Mouse (Mus musculus) midbrain, embryonic 11.5 days (tissue): ENCODE results near the gene Mtmr3. TPM values are rescaled to one million over a fixed set of nuclear protein-coding genes. Genes with fewer than 3 reads are reported as not detected.
"Not testable (repeated sequence)": the region's sequence is repeated elsewhere in the genome, so short reads cannot be mapped to it uniquely, and the experiment has no call there.

Source experiments
- ATAC-seq: fragments of 200-750 bp; cut with Nextera tagmentation; 2 replicates; pipeline ENCODE4 v1.8.0; 2017; ENCODE audit warnings: moderate TSS enrichment, moderate library complexity; ENCODE audit not compliant: low FRiP score
- DNase-seq: peaks from one replicate; pipeline ENCODE4 v3.0.0; 2015; ENCODE audit warnings: low spot score; ENCODE audit errors: missing footprints
- H3K27ac ChIP-seq: fragments of 300-500 bp; sonication (generic); 2 replicates; pipeline ENCODE4 v1.5.1; 2014; ENCODE audit warnings: low read depth, low read length
- H3K27me3 ChIP-seq: fragments of 300-500 bp; sonication (generic); 2 replicates; pipeline ENCODE4 v1.6.1; 2014; ENCODE audit warnings: mild to moderate bottlenecking, low read length, moderate library complexity, mixed read lengths; ENCODE audit not compliant: control insufficient read depth, insufficient read depth
- H3K36me3 ChIP-seq: fragments of 300-500 bp; sonication (generic); 2 replicates; pipeline ENCODE4 v1.6.1; 2014; ENCODE audit warnings: mild to moderate bottlenecking, low read length, moderate library complexity, mixed read lengths; ENCODE audit not compliant: control insufficient read depth, insufficient read depth
- H3K4me1 ChIP-seq: fragments of 300-500 bp; sonication (generic); 2 replicates; pipeline ENCODE4 v1.6.1; 2014; ENCODE audit warnings: low read length; ENCODE audit not compliant: control insufficient read depth, insufficient read depth
- H3K4me2 ChIP-seq: fragments of 300-500 bp; sonication (generic); 2 replicates; pipeline ENCODE4 v1.6.1; 2014; ENCODE audit warnings: mild to moderate bottlenecking, moderate library complexity
- H3K4me3 ChIP-seq: fragments of 300-500 bp; sonication (generic); 2 replicates; pipeline ENCODE4 v1.5.1; 2014; ENCODE audit warnings: low read depth, low read length
- H3K9ac ChIP-seq: fragments of 300-500 bp; sonication (generic); 2 replicates; pipeline ENCODE4 v1.6.1; 2014; ENCODE audit warnings: low read length
- H3K9me3 ChIP-seq: fragments of 300-500 bp; sonication (generic); 2 replicates; pipeline ENCODE4 v1.6.1; 2016; ENCODE audit warnings: low read length; ENCODE audit not compliant: control insufficient read depth
- WGBS: fragments of 180-500 bp; shearing (Covaris S2); extraction: QIAGEN DNeasy Blood & Tissue Kit; methylation state at CpG from one replicate; pipeline ENCODE4 v1.1.7; 2014; 5-methylcytosine and 5-hydroxymethylcytosine counted together
- polyA plus RNA-seq: library from polyadenylated mRNA; unstranded; fragments of >200 nt; fragmentation: Nextera tagmentation; extraction: Ambion mirVana; gene quantifications from 2 replicates; pipeline ENCODE4 v1.2.1, GENCODE M21; 2014

Mtmr3 gene
- polyA plus RNA-seq, 1 experiment from 2014 or later, result 28.6 TPM

- no peaks in the 10 kb centered on the region for H3K9me3 ChIP-seq
- DNase-seq, result no peak
- no peak overlapping the region for H3K4me3 ChIP-seq
Observed at GRCm38 (mm10) chr11:4591811-4592210, 2.9 kb downstream of the Mtmr3 start.

DNA sequence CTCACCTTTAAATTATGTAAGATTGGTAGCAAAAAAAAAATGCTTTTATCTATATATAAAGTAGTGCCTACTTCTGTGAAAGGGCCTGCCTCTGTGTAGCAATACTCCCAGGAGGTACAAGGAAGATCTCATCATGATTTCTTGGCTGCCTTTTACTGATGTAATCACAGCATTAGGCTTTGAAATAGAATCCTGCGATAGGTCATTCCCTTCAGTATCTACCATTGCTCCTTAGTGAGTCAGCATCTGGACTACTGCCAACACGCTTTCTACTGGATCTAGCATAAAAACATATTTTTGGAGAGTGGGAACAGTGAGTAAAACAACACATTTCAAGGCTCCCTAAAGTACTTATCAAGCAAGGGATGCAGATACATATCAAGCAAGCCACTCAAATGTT is 16.0 kb downstream of the Mtmr3 start:
- Histone ChIP-seq H3K4me3 (no peak overlapping the region), H3K9ac (no peak overlapping the region), H3K36me3 (no peaks in the 10 kb centered on the region), H3K27ac (no peak overlapping the region), H3K9me3 (no peaks in the 10 kb centered on the region), H3K4me2 (no peak overlapping the region), H3K4me1 (no peaks in the 10 kb centered on the region), H3K27me3 (no peaks in the 10 kb centered on the region)
- ATAC-seq, result no peak
- DNase-seq, result no peak
- WGBS, result 91% methylated on average over 2 of the region's 2 CpGs

More at GRCm38 (mm10) chr11:4591811-4592210, 2.9 kb downstream of the Mtmr3 start:
- WGBS, result 94% methylated on average over 4 of the region's 4 CpGs
- peaks cover 12% of the 10 kb centered on the region for H3K4me1 ChIP-seq
- no peak overlapping the region for H3K9ac ChIP-seq
- H3K4me2 ChIP-seq, result no peak overlapping the region
- H3K27ac ChIP-seq, result no peak overlapping the region
- no peaks in the 10 kb centered on the region for H3K27me3 ChIP-seq
- no peaks in the 10 kb centered on the region for H3K36me3 ChIP-seq
- ATAC-seq, result no peak

DNA sequence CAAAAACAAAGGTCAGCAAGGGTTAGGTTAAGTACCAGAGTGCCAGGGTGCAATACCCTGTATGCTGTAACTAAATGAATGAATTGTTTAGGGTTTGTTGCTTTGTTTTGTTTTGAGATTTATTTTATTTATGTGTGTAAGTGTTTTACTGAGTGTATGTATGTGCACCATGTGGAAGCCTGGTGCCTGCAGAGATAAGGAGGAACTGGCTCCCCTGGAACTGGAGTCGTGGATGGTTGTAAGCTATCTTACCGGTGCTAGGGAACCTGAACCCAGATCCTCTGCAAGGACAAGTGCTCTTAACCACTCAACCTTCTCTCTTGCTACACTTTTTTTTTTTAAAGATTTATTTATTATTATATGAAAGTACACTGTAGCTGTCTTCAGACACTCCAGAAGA is 17.6 kb downstream of the Mtmr3 start:
- Histone ChIP-seq H3K36me3 (no peaks in the 10 kb centered on the region), H3K4me1 (no peaks in the 10 kb centered on the region), H3K27ac (no peak overlapping the region), H3K9ac (no peak overlapping the region), H3K27me3 (no peaks in the 10 kb centered on the region), H3K4me3 (no peak overlapping the region), H3K9me3 (no peaks in the 10 kb centered on the region), H3K4me2 (no peak overlapping the region)
- 93% methylated on average over 2 of the region's 2 CpGs for WGBS
- ATAC-seq, result no peak
- no peak for DNase-seq

DNA sequence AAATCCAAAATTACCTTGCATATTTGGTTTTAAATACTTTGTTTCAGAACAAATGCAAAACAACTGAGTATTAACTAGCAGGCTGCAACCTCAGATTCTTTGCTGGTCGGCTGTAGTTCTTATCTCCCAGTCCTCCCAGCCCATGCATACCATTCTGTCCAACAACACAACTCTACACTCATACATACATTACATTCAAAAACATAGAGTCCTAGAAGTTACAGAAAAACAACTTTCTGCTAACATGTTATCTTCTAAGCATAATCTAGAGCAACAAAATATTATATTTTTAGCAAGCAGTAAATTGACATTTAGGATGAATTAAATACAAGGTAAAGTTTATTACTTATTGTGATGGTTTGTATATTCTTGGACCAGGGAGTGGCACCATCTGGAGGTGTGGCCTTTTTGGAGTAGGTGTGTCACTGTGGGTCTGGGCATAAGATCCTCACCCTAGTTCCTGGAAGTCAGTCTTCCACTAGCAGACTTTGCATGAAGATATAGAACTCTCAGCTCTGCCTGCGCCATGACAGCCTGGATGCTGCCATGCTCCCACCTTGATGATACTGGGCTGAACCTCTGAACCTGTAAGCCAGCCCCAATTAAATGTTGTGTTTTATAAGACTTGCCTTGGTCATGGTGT is 18.5 kb downstream of the Mtmr3 start:
- H3K4me1 ChIP-seq, ATAC-seq: not testable (repeated sequence)
- 91% methylated on average over 2 of the region's 2 CpGs for WGBS

GRCm38 (mm10) chr11:4571491-4571901 is 23.2 kb downstream of the Mtmr3 start:
- no peak overlapping the region for H3K27ac ChIP-seq
- WGBS, result 88% methylated on average over 4 of the region's 4 CpGs
- H3K9ac ChIP-seq, result no peak overlapping the region
- DNase-seq (no peak), ATAC-seq (no peak)
- H3K9me3 ChIP-seq, result no peaks in the 10 kb centered on the region
- H3K4me1 ChIP-seq, result no peaks in the 10 kb centered on the region
- no peaks in the 10 kb centered on the region for H3K36me3 ChIP-seq
- H3K4me3 ChIP-seq, result no peak overlapping the region
- H3K27me3 ChIP-seq, result no peaks in the 10 kb centered on the region
- H3K4me2 ChIP-seq, result no peak overlapping the region

More for the DNA sequence above, 18.5 kb downstream of the Mtmr3 start:
- not testable (repeated sequence) for H3K27me3 ChIP-seq, H3K36me3 ChIP-seq, H3K9me3 ChIP-seq, DNase-seq, H3K4me2 ChIP-seq, H3K27ac ChIP-seq, H3K4me3 ChIP-seq, H3K9ac ChIP-seq

GRCm38 (mm10) chr11:4566333-4566732 is 28.3 kb downstream of the Mtmr3 start:
- Histone ChIP-seq H3K4me2 (no peak overlapping the region), H3K9ac (no peak overlapping the region), H3K9me3 (no peaks in the 10 kb centered on the region), H3K4me3 (no peak overlapping the region), H3K36me3 (no peaks in the 10 kb centered on the region; the same call in 1 of the 2 replicates), H3K27ac (no peak overlapping the region), H3K4me1 (no peaks in the 10 kb centered on the region), H3K27me3 (no peaks in the 10 kb centered on the region)
- ATAC-seq, result no peak
- 88% methylated on average over 6 of the region's 6 CpGs for WGBS
- no peak for DNase-seq

- Histone ChIP-seq H3K4me2 (no peak overlapping the region), H3K27me3 (no peaks in the 10 kb centered on the region), H3K9ac (no peak overlapping the region), H3K36me3 (no peaks in the 10 kb centered on the region; the same call in 1 of the 2 replicates), H3K9me3 (no peaks in the 10 kb centered on the region), H3K4me1 (no peaks in the 10 kb centered on the region), H3K4me3 (no peak overlapping the region), H3K27ac (no peak overlapping the region)
- DNase-seq (no peak), ATAC-seq (no peak)
- WGBS, result 76% methylated on average over 2 of the region's 2 CpGs
Observed at GRCm38 (mm10) chr11:4565545-4565944, 29.1 kb downstream of the Mtmr3 start.

- no peak overlapping the region for H3K9ac ChIP-seq
- no peaks in the 10 kb centered on the region for H3K36me3 ChIP-seq
- no peak overlapping the region for H3K4me3 ChIP-seq
- H3K27me3 ChIP-seq, result no peaks in the 10 kb centered on the region
- ATAC-seq, result no peak
- no peak for DNase-seq
- H3K27ac ChIP-seq, result no peak overlapping the region
- no peaks in the 10 kb centered on the region for H3K9me3 ChIP-seq
- no peak overlapping the region for H3K4me2 ChIP-seq
- no peaks in the 10 kb centered on the region for H3K4me1 ChIP-seq
- WGBS, result 91% methylated on average over 2 of the region's 2 CpGs
Observed at GRCm38 (mm10) chr11:4553274-4554063, 41.2 kb downstream of the Mtmr3 start.

DNA sequence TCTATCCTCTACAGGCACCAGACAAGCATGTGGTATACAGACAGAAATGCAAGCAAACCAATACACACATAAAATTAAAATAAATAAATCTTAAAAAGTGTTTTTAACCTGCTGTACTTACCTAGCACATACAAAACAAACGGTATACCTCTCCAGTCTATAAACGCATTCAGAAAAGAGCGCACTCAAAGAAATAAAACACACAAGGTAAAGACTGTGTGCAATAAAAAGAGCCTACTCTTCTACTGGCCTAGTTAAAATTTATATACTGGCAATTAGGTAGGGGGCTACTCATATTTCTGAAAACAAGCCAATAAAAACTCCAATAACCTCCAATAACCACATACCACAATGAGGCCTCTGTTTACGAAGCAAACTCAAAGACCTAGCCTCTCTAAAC is 47.1 kb downstream of the Mtmr3 start:
- DNase-seq, result peak; percentile 37
- WGBS, result 97% methylated on average over 4 of the region's 4 CpGs
- H3K9me3 ChIP-seq, result no peaks in the 10 kb centered on the region
- no peaks in the 10 kb centered on the region for H3K27me3 ChIP-seq
- H3K4me1 ChIP-seq, result no peaks in the 10 kb centered on the region
- no peak overlapping the region for H3K4me3 ChIP-seq
- H3K36me3 ChIP-seq, result no peaks in the 10 kb centered on the region
- no peak overlapping the region for H3K27ac ChIP-seq
- H3K4me2 ChIP-seq, result no peak overlapping the region
- no peak overlapping the region for H3K9ac ChIP-seq
- no peak for ATAC-seq
